ENCODE assay signal across 34 mouse cellular contexts in genomic region chr4:66027866-66028265, GRCm38 (mm10).
"Had no signal": no experiment of that assay in that cellular context is flagged by ENCODE, and none has a peak within 500 bp of the region (broad histone marks: within the 10 kb centered on the region; RNA-seq: fewer than 3 reads in every experiment).

No protein-coding gene starts in this region.

- H3K9me3 ChIP-seq: heart, embryonic 12.5 days; heart, embryonic 13.5 days; heart, embryonic 15.5 days; hindbrain, embryonic 10.5 days; hindbrain, embryonic 12.5 days; hindbrain, embryonic 13.5 days; hindbrain, embryonic 15.5 days; intestine, embryonic 15.5 days; kidney, embryonic 15.5 days had no signal

- H3K4me1 ChIP-seq: heart, embryonic 12.5 days; intestine, embryonic 15.5 days had no signal

- DNase-seq: heart, postnatal 10 days; heart, postnatal 14 days; heart, postnatal 36 days; heart, postnatal 4 days; kidney, adult 11 months; kidney, adult 18-20 months; kidney, adult 2 months; kidney, adult 8-10 months; kidney, adult 9 months; kidney, postnatal 10 days; kidney, postnatal 14 days; kidney, postnatal 25 days; kidney, postnatal 36 days; kidney, postnatal 4 days; layer of hippocampus, adult 9-11 months; layer of hippocampus, postnatal 36 days had no signal

- H3K9ac ChIP-seq: heart, embryonic 12.5 days; heart, embryonic 13.5 days; heart, embryonic 15.5 days; hindbrain, embryonic 12.5 days; hindbrain, embryonic 13.5 days; hindbrain, embryonic 14.5 days; hindbrain, embryonic 15.5 days; intestine, embryonic 15.5 days; kidney, embryonic 15.5 days had no signal

- H3K27me3 ChIP-seq: heart, embryonic 12.5 days; heart, embryonic 13.5 days; heart, embryonic 15.5 days; hindbrain, embryonic 12.5 days; hindbrain, embryonic 13.5 days; hindbrain, embryonic 15.5 days; intestine, embryonic 15.5 days; kidney, embryonic 15.5 days had no signal

- H3K27ac ChIP-seq: heart, embryonic 13.5 days; heart, embryonic 15.5 days; hindbrain, embryonic 10.5 days; hindbrain, embryonic 12.5 days; hindbrain, embryonic 13.5 days; hindbrain, embryonic 14.5 days; hindbrain, embryonic 15.5 days; hindbrain, postnatal 0 days; intestine, embryonic 15.5 days; kidney, embryonic 15.5 days; kidney, postnatal 0 days; layer of hippocampus, adult 2 months; left cerebral cortex, adult 2 months had no signal

- H3K4me3 ChIP-seq: heart, embryonic 12.5 days; heart, embryonic 13.5 days; heart, embryonic 15.5 days; hindbrain, embryonic 10.5 days; hindbrain, embryonic 12.5 days; hindbrain, embryonic 13.5 days; hindbrain, embryonic 15.5 days; intestine, embryonic 15.5 days; kidney, embryonic 15.5 days; layer of hippocampus, adult 2 months; left cerebral cortex, adult 2 months had no signal

- H3K36me3 ChIP-seq: heart, embryonic 12.5 days; heart, embryonic 13.5 days; heart, embryonic 15.5 days; hindbrain, embryonic 10.5 days; hindbrain, embryonic 12.5 days; hindbrain, embryonic 13.5 days; hindbrain, embryonic 15.5 days; intestine, embryonic 15.5 days; kidney, embryonic 15.5 days had no signal

- ATAC-seq: hindbrain, embryonic 16.5 days; hindbrain, postnatal 0 days; inflammation-experienced regulatory T-cells, adult 6 months; intestine, embryonic 15.5 days; intestine, embryonic 16.5 days; intestine, postnatal 0 days had no signal

- H3K4me2 ChIP-seq: heart, embryonic 12.5 days; heart, embryonic 13.5 days; heart, embryonic 15.5 days; hindbrain, embryonic 12.5 days; hindbrain, embryonic 13.5 days; hindbrain, embryonic 14.5 days; hindbrain, embryonic 15.5 days; intestine, embryonic 15.5 days; kidney, embryonic 15.5 days had no signal
